In the genomic region with DNA sequence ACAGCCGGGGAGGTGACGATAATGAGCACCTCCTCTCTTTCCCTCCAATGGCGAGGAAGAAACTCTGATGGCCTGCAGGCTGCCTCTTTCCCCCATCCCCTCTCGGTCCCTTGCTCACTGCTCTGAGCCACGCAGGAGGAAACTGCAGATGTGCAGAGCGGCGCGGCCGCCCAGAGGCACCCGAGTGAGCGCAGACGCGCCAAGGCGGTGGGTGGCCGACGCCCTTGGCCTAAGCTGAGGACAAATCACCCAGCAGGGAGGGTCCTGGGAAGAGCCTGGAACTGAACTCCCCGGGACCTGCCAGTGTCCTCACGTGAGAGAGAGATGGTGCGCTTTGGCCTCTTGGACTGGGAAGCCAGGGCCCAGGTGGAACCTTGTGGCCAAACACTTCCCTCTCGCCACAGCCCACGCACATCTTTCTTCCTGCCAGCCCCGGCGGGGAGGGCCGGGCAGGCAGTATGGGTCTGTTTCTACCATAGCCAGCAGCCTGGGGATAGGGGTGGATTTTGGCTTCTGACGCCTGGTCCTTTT, we compare ENCODE assay signal across 9 mouse cellular contexts.
DNase-seq lines count a peak whose midpoint lies in the region; ATAC-seq lines count a peak whose summit lies in the region.
"Had no signal": no experiment of that assay in that cellular context is flagged by ENCODE, and none has a peak within 500 bp of the region (broad histone marks: within the 10 kb centered on the region; RNA-seq: fewer than 3 reads in every experiment).

No protein-coding gene starts in this region.

- WGBS in forebrain, embryonic 15.5 days: 4% methylated on average over 25 of the region's 25 CpGs
- 2% methylated on average over 25 of the region's 25 CpGs for WGBS in hindbrain, embryonic 10.5 days
- 14% methylated on average over 25 of the region's 25 CpGs for WGBS in stomach, embryonic 16.5 days

- peak; percentile 30 for ATAC-seq in forebrain, embryonic 15.5 days (replicated peaks)
- ATAC-seq in stomach, embryonic 16.5 days (ENCODE audit: insufficient read depth, low FRiP score): peak; percentile 48
- no peak for ATAC-seq in megakaryocyte-erythroid progenitor cell, adult 5-6 weeks (replicated peaks; ENCODE audit: low FRiP score, low TSS enrichment, poor library complexity, severe bottlenecking)
- ATAC-seq: Patski had no signal

- peaks cover 59% of the 10 kb centered on the region for H3K4me1 ChIP-seq in forebrain, embryonic 15.5 days
- peaks cover 53% of the 10 kb centered on the region for H3K4me1 ChIP-seq in hindbrain, embryonic 10.5 days (replicated peaks)
- H3K4me1 ChIP-seq in stomach, embryonic 16.5 days (ENCODE audit: control insufficient read depth, insufficient read depth, low read length): peaks cover 12% of the 10 kb centered on the region; the same call in 1 of the 2 replicates

- H3K9ac ChIP-seq in forebrain, embryonic 15.5 days (replicated peaks): peak overlapping the region; percentile 43
- peak overlapping the region; percentile 49 for H3K9ac ChIP-seq in stomach, embryonic 16.5 days (ENCODE audit: low read length)

- H3K9me3 ChIP-seq in forebrain, embryonic 15.5 days: no peaks in the 10 kb centered on the region
- H3K9me3 ChIP-seq in hindbrain, embryonic 10.5 days: no peaks in the 10 kb centered on the region
- no peaks in the 10 kb centered on the region for H3K9me3 ChIP-seq in stomach, embryonic 16.5 days (replicated peaks; ENCODE audit: control insufficient read depth, low read length)

- peak overlapping the region; percentile 62 for H3K4me2 ChIP-seq in forebrain, embryonic 15.5 days (replicated peaks)
- peak overlapping the region; percentile 55 for H3K4me2 ChIP-seq in stomach, embryonic 16.5 days (ENCODE audit: low read depth, low read length)

- peak overlapping the region; percentile 30 for H3K4me3 ChIP-seq in forebrain, embryonic 15.5 days
- H3K4me3 ChIP-seq in hindbrain, embryonic 10.5 days: peak overlapping the region; percentile 46
- H3K4me3 ChIP-seq in stomach, embryonic 16.5 days (replicated peaks; ENCODE audit: low read length): peak overlapping the region; percentile 31

- H3K27ac ChIP-seq in forebrain, embryonic 15.5 days (replicated peaks): peak overlapping the region; percentile 74
- H3K27ac ChIP-seq in hindbrain, embryonic 10.5 days: peak overlapping the region; percentile 80
- no peak overlapping the region for H3K27ac ChIP-seq in stomach, embryonic 16.5 days (ENCODE audit: low read length)

- peak; percentile 30 for DNase-seq in kidney, postnatal 10 days
- DNase-seq in kidney, adult 18-20 months: no peak
- peak; percentile 58 for DNase-seq in R1 (ENCODE audit: low read depth, low spot score)
- DNase-seq in hindbrain, embryonic 10.5 days (ENCODE audit: low spot score): peak; percentile 64
- peak; percentile 58 for DNase-seq in mesoderm, embryonic 11.5 days (ENCODE audit: low read depth, low spot score)

- H3K27me3 ChIP-seq in forebrain, embryonic 15.5 days: 0 out of 2 replicates have a peak, but pooled peaks cover 4% of the 10 kb centered on the region
- peaks cover 54% of the 10 kb centered on the region for H3K27me3 ChIP-seq in hindbrain, embryonic 10.5 days (ENCODE audit: insufficient read depth, poor library complexity, severe bottlenecking)
- H3K27me3 ChIP-seq in stomach, embryonic 16.5 days (ENCODE audit: control insufficient read depth, insufficient read depth, low read length): peaks cover 21% of the 10 kb centered on the region

- no peaks in the 10 kb centered on the region for H3K36me3 ChIP-seq in forebrain, embryonic 15.5 days
- H3K36me3 ChIP-seq in hindbrain, embryonic 10.5 days: peaks cover 31% of the 10 kb centered on the region
- H3K36me3 ChIP-seq in stomach, embryonic 16.5 days (ENCODE audit: control insufficient read depth, insufficient read depth, low read length): no peaks in the 10 kb centered on the region
